Mouse (Mus musculus): ENCODE results near the gene Ptprb.

Ptprb gene

DNA sequence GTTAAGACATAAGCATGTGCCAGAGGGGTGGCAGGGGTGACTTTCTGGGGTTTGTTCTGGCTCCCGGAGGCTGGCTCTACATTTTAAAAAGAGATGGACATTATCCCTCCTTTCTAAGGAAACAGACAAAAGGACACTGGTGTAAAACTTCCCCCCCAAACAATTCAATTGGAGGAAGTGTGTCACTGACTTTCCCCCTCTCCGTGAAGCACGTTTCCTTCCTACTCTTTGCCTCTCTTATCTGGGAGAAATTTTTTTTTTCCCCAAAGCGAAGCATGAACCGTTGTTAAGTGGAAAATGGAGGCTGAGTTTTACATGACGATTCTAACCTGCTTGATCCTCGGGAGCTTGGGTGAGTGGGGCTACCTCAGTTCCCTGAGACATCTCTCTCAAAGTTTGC, at the start of gene Ptprb:
TSS of gene Ptprb (plus strand) at position 244 of the 400 bp plus-strand sequence.
- DNase-seq (ENCODE audit: low spot score in 2 of 2): no peak

DNA sequence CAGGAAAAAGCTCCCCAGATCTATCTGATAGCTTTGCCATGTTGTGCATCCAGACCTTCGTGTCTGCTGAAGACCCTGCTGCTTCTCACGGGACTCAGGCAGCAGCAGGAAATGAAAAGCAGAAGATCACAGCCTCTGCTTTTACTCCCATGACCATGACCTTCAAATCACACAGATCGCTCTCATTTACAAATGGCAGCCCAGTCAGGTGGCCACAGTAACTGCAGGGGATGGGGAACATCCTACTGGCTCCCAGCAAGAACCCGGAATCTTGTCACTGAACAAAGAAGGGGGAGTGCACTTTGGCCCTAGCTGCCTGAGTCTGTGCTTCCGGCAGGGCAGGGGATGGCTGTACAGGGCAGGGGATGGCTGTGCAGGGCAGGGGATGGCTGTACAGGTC, 40.0 kb upstream of the Ptprb start:
- no peak for DNase-seq (ENCODE audit: low spot score in 2 of 2)

DNA sequence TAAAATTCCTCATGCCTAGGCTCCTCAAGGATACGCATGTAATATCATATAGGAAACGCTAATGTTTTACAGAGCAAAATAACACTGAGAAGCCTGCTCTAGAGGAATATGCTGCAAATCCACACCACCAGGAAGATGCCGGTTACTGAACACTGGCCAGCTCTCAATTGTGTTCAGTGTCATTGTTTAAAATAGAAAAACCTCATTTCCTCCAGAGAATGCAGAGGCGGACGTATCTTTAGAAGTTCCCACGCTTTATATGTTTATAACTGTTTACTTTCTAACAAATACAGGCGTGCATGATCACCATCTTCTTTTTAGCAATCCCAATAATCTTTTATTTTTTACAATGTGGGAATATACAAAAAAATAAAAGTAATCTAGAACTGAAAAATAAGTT, 33.1 kb upstream of the Ptprb start:
- DNase-seq (ENCODE audit: low spot score in 2 of 2): no peak

DNA sequence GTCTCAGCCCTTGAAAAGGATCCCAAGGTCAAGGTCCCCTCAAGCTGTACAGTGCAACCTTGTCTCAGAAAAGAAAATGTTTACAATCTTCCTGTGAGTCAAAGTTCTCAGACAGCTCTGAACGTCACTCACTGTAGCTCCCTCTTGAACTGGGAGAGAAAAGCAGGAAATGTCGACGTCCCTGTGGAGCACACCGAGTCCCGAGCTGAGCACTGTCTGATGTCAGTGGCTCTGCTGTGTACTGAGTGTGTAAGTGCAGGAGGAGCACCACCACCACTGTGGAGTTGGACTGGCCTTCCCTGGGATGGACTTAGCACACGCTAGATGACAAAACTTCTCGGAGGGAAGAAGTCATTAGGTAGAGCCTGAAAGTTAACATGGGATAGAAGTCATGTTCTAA, 31.9 kb upstream of the Ptprb start:
- DNase-seq (ENCODE audit: low spot score in 2 of 2): no peak

DNA sequence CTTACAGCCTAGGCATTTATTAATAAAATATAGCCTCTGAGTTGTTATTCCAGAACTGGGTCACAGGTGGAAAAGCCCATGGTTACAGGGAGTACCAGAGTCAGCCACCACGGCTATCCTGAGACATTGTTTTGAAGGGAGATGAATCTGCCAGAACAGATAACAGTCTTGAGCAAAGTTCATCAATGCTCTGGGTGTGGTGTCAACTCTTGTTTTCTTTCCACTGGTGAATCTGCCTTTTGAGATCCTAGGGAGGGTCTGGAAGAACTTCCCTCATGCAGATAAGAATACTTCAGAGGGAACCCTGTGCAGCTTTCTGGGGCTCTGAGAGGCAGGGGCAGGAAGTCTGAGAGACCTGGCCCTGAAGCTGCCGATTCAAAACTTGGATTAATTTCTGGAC, 29.7 kb upstream of the Ptprb start:
- DNase-seq (ENCODE audit: low spot score in 2 of 2): no peak

DNA sequence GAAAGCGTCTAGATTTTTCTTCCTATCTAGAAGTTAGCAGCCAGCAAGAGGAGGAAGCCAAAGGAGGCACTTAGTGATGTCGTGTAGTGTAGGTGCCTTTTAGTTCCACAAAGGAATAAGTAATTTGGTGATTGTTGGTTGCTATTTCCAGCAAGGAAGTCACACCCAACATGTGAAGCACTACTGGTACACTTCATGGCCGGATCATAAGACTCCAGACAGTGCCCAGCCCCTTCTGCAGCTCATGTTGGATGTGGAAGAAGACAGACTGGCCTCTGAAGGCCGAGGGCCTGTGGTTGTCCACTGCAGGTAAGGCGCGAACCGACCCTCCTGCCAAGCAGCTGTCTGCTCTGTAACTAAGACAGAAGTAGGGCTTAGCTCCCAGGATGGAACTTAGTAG, 22.7 kb upstream of the Ptprb start:
- no peak for DNase-seq (ENCODE audit: low spot score in 2 of 2)

DNA sequence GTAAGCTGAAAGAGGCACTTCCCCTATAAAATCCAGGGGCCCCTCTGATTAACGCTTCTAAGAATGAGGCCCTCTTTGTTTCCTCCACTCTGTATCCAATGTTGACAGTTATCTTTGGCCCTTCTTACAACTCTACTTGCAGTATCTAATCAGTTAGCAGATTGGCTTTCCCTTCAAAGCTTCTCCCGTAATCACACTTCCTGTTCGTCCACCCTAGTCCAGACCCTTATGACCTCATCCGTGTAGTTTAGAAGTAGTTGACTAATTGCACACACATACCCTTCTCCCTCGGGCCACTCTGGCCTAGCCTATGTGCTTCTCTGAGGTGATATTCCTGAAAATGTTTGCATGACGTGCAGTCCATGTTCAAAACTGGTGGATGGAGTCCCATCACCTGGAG, 21.4 kb upstream of the Ptprb start:
- no peak for DNase-seq (ENCODE audit: low spot score in 2 of 2)

DNA sequence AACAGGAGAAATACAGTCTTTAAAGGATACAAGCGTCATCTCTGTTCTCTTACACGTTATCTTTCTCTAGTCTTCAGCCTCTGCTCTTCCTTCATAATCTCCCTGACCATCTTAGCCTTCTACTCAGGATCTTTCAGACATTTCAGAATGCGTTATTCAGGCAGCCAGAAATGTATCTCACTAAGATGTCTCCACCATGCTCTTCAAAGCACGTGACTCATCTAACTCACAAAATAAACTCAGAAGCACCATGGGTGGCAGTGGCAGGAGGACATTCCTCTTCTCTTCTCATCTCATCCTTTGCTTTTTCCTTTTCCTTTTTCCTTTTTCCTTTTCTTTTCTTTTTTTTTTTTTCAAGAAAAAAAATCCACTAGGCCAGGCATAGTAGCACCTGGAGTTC, 16.0 kb upstream of the Ptprb start:
- no peak for DNase-seq (ENCODE audit: low spot score in 2 of 2)

DNA sequence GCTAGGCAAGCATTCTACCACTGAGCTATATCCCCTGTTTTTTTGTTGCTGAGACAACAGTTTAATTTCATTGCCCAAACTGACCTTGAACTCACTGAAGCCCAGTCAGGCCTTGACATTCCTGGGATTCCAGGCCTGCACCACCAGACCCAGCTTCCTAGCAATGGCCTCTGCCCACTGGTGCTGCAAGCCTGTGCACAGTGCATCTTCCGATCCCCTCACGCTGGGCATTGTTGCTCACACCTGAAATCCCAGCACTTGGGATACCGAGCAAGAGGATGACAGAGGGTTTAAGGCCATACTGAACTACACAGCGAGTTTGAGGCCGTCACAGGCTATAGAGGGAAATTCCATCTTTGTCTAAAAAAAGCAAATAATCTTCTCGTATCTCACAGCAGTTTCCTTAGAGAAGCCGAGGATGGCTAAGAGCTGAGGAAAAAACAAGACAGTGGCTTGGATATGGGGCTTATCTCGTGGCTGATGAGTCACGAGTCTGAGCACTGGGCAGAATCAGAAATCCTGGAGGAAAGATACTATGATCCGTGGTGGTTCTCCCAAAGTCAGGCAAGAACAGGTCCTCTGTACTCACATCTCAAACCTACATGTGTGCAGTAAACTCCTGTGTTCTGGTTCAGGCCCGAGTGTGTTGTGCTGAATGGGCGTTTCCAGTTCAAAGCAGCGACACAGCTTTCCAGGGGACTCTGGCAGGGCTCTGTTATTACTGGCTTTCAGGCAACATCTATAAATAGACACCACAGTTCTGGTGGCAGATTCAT, 14.5 kb upstream of the Ptprb start:
- DNase-seq (ENCODE audit: low spot score in 2 of 2): no peak

DNA sequence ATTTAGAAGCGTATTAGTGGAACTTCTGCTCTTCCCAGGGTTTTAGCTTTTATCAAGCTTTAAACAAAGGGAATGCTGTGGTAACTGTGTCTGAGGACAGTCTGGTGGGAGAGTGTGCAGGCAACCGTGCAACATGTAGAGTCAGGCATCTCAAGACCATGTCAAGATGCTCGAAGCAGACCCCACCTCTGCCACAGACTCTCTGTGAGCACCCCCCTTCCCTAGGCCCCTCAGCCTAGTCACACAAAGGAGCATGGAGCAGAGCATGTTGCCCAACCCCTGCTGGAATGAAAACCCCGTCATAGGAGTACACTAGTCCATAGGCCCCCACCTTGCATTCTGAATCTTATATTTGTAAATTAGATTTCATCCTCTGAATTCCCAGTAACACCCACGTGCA, 13.8 kb upstream of the Ptprb start:
- DNase-seq (ENCODE audit: low spot score in 2 of 2): no peak

DNA sequence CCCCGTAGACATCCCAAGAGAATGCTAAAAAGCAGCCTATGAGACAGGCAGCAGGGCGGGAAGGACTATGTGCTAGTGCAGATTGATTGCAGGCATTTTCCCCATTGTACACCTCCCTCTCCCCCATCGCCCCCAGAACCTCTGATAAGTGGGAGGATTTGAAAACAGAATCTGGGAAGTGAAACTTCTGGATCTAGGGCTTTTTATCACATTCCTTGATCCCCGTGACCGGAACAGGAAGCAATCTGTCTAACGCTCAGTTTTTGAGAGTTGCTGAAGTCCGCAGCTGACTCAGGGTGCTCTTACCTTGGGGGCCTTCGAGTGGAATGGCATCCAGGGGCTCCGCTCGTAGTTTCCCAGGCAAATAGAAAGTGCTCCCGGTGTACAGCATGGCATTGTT, 10.8 kb upstream of the Ptprb start:
- no peak for DNase-seq (ENCODE audit: low spot score in 2 of 2)

DNA sequence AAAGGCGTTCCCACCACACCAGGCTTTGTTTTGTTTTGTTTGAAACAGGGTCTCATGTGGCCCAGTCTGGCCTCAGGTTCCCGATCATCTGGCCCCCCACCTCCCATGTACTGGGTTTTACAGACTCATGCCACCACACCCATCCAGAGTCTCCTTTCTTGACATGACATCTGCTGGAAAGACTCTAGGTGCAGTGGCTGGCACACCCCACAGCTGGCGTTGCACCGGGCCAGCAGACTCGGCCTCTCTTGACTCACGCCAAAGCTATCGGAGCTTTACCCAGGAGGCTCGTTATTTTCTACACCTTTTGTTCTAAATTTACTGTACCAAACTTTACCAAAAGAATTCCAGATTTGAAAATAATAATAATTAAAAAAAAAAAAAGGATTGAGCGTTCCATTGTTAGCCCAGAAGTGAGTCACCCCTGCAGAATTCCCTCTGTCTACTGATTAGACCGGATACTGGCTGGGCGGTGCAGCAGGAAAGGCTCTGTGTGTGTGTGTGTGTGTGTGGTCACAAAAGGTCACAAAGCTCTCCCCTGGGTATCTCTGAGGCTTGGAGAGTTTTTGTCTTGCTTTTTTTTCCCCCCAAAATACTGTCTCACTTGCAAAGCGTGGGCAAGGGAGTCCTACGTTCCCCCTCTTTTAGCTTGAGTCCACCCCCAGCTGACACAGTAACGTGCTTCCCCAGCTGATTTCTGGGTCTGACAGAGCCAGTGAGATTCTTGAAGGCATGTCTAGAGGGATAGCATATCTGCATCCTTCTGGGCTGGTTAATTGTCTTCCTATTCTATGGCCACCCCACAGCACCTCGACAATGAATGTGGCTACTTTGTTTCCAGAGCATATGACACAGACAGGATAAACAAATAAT, 8.5 kb upstream of the Ptprb start:
- DNase-seq (ENCODE audit: low spot score in 2 of 2): peak in 1 of 2 experiments; percentile 23

DNA sequence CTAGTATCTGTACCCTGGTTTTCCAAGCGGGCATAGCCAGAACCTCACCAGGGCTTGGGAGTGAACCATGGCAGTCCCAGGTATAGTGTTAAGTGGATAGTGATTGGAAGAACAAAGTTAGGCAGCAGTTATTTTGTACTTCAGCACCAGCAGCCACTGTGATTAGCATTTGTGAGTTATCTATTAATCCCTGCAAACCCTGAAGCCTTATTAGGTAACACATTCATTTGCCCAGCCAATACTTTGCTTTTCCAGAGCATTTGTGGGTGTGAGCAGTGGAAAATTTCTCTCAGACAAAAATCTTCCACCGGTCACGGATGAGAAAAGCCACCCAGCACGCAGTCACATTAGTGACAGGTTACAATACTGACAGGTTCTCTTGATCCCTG, 7.9 kb upstream of the Ptprb start:
- DNase-seq (ENCODE audit: low spot score in 2 of 2): no peak

DNA sequence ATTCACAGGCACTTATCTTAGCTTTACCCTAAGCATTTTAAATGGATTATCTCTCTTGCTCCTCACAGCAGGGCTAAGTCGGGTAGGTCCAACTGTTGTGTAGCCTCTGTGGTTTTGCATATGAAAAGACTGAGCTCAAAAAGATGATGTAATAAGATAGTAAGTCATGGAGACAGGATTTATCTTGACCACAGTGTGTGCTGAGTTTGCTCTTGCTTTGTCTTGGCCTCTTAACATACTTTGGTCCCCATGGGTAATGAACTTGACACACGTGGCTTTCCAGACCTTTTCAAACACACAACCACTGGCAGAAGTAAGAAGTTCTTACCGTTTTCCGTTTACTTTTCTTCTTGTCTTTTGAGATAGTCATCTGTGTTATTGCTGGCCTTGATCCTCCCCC, 7.0 kb upstream of the Ptprb start:
- DNase-seq (ENCODE audit: low spot score in 2 of 2): no peak

DNA sequence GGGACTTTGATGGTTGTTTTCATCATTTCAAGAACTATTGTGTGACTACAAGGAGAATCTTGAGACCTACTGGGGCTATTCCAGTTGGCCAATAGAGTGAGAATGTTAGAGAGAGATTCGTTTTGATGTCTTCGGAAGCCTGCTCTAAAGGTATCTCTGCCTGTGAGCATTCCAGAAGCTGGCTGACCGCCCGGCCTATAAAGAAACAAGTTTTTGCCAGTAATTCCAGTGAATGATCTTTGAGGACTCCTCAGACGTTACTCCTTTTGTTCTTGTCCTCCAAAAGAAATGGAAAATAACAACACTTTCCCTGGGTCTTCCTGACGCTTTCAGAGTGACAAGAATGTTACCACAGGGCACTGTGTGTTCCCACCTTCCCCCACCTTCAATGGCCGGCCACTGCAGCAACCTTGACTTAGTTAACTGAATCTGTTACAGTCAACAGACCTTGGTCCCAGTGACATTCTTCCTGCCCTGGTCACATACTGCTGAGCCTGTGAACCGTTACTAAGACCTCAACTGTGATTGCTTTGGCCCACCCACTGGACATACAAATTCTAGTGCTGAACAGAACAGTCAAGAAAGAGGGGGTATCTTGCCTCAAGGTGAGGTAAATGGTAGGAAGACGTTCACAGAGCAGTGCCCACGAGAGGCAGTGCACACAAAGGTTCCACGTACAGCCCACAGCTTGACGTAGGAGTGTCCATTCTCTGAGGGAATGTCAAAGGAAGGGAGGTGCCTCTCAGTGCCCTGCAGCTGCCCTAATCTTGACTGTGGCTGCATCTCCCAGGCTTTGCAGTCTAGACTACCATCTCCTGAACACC, 4.5 kb upstream of the Ptprb start:
- DNase-seq (ENCODE audit: low spot score in 2 of 2): no peak

DNA sequence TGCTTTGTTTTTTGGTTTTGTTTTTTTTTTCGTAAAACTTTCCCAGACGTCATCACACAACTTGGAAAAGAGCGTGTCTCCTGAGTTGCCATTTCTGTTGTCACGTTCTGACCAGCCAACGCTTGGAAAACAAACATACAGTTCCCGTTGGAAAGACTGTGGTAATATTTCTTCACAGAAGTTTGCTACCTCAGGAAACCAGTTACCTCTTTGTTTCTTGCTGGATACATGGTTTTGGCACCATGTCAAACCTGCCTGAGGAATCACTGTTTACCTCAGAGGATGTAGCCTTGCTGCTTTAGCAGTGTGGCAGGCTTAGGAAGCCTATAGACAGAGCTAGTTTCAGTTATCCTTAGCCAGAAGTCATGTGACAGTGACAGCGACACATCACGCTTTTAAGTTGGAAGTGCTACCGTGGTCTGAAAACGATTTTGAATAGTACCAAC, 3.8 kb upstream of the Ptprb start:
- no peak for DNase-seq (ENCODE audit: low spot score in 2 of 2)

DNA sequence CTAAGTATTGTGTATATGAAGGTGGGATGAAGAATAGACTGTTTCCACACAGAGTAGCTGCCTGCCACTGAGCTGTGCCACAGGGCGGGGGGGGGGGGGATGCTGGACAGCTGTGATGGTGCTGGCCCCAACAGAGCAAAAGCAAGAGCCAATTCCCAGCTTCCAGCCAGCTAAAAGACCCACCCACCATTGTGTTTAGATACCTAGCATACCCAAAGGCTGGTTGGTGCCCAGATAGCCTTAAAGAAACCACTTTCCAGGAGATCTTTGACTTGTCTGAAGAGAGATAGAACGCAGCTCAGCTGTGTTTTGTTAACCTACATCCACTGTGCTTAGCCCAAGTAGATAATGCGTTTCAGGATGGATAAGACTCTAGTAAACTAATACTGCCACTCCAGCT, 3.2 kb upstream of the Ptprb start:
- DNase-seq (ENCODE audit: low spot score in 2 of 2): no peak

DNA sequence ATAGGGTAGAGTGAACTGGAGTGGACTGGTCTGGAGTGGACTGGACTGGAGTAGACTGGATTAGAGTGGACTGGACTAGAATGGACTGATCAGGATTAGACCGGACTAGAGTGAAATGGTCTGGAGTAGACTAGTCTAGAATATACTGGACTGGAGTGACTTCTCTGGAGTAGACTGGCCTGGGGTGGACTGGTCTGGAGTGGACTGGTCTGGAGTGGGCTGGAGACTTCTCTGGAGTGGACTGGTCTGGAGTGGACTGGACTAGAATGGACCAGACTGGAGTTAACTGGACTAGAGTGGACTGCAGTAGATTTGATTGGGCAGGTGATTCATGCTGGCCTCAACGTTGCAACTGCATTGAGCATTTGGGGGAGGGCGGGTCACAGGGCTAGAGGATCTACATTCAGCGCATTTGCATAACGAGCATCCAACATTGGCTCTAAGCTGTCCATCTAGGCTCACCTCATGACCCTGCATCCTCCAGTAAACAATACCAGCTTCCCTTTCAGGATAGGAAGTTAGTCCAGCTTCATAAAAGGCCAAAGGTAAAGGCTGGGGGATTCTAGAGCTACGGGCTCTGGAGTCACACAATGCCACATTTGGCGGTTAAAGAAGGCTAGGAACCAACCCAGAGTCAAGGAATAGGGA, 11.5 kb downstream of the Ptprb start:
- no peak for DNase-seq (ENCODE audit: low spot score in 2 of 2)

DNA sequence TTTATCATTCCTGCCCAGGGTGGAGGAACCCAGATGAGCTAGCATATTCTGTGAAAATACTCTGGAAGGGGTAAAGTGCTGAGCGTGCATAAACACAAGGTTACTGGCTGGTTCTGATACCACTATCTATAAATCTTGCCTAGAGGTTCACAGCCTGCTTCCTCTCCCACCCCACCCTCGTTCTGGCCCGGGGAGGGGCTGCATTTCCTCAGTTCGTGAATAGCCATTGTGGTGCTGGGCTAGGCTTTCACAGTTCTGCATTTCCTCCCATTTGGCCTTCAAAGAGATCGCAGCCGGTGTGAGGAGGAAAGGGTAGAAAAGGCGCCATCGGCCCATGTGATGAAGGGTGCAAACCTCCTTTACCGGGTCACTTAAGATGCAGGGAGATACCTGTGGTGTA, 12.8 kb downstream of the Ptprb start:
- DNase-seq (ENCODE audit: low spot score in 2 of 2): no peak

DNA sequence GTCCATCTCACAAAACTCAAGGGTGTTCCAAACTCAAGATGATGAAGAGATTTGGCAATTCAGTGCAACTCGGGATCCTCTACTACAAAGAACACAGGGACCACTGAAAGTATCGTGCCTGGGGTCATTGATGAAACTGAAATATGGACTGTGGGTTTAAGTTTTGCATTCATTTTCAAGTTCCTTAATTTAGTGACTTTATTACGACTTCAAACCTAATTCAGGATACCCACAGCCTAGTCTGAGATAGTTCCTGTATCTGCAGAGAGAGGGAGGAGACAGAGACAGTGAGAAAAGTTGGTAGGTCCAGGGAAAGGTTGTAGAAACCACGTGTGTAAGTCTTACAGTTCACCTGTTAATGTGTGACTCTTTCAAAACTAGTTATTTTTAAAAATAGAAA, 15.2 kb downstream of the Ptprb start:
- DNase-seq (ENCODE audit: low spot score in 2 of 2): no peak

DNA sequence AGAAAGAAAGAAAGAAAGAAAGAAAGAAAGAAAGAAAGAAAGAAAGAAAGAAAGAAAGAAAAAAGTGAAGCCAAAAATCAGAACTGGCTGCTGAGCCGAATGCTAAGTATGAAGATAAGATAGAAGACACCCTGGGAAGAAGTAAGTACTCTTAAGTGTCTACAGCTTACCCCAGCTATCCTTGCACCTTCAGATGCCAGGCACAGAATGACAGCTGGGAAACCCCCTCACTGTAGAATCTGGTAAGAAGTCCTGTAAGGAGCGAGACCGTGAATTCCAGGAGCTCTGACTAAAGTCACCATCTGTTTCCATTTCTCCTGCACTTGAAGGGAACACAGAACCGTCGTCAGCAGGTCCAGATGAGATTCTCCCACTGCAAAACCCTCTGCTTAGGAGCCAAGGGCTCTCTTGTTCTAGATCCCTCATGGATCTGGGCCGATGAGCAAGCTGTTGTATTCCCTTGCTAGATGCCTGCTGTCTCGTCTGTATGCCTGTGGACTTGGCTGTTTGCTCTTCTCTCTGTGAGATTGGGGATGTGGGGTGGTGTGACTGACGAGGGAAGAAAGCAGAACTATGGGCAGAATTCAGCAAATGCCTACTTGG, 15.9 kb downstream of the Ptprb start:
- DNase-seq (ENCODE audit: low spot score in 2 of 2): no peak

Measured in urinary bladder, adult 18-20 months (tissue).